Mouse (Mus musculus): ENCODE results near the gene Fam171a2. TPM values are rescaled to one million over a fixed set of nuclear protein-coding genes. Genes with fewer than 3 reads are reported as not detected.
"Not testable (repeated sequence)": the region's sequence is repeated elsewhere in the genome, so short reads cannot be mapped to it uniquely, and the experiment has no call there.

Fam171a2 gene
- total RNA-seq, 2 experiments from 2014 or later = 0.62 to 1.1 TPM

- DNase-seq (ENCODE audit: low spot score) = no peak
Observed at GRCm38 (mm10) chr11:102396263-102396662, 51.2 kb downstream of the Fam171a2 start.

- DNase-seq (ENCODE audit: low spot score) = no peak
Observed at GRCm38 (mm10) chr11:102395250-102395649, 52.2 kb downstream of the Fam171a2 start.

- DNase-seq (ENCODE audit: low spot score) = no peak
Observed at GRCm38 (mm10) chr11:102394421-102395124, 52.9 kb downstream of the Fam171a2 start.

GRCm38 (mm10) chr11:102393719-102394420 lies 53.6 kb downstream of the Fam171a2 start:
- no peak for DNase-seq (ENCODE audit: low spot score)

GRCm38 (mm10) chr11:102393238-102393634 lies 54.2 kb downstream of the Fam171a2 start, which contains the start of gene Rundc3a:
Gene Rundc3a, plus strand, starts transcription at chr11:102393403.
- peak; percentile 48 for DNase-seq (ENCODE audit: low spot score)

- DNase-seq (ENCODE audit: low spot score) = no peak
Observed at GRCm38 (mm10) chr11:102392441-102393237, 54.8 kb downstream of the Fam171a2 start.

GRCm38 (mm10) chr11:102389436-102389835 lies 58.0 kb downstream of the Fam171a2 start:
- DNase-seq (ENCODE audit: low spot score) = not testable (repeated sequence)

Small RNA genes within 50 kb of the gene (microRNA-seq; reads per million reads assigned to microRNA genes)
- gene Mir6930 = not detected

Other genes with a start within 250 kb of the Fam171a2 start
- gene Hdac5, start 217.5 kb downstream of the Fam171a2 start, total RNA-seq (2021) = 100 to 1,000 TPM in 1 of 2 experiments, 10 to 100 TPM in 1; 73.6 to 104 TPM
- not detected for gene BC030867, start 198.8 kb downstream of the Fam171a2 start, total RNA-seq (2021)
- gene Asb16, start 178.9 kb downstream of the Fam171a2 start, total RNA-seq (2021) = 10 to 100 TPM; 86.0 to 97.5 TPM
- gene Tmub2, start 162.8 kb downstream of the Fam171a2 start, total RNA-seq (2021) = 10 to 100 TPM; 14.6 to 15.8 TPM
- gene Atxn7l3, start 151.1 kb downstream of the Fam171a2 start, total RNA-seq (2021) = 10 to 100 TPM in 1 of 2 experiments, 1 to 10 TPM in 1; 9.3 to 13.0 TPM
- 10 to 100 TPM; 35.4 to 42.6 TPM for gene Ubtf, start 127.9 kb downstream of the Fam171a2 start, total RNA-seq (2021)
- gene Slc4a1, start 81.5 kb downstream of the Fam171a2 start, total RNA-seq (2021) = under 1 TPM in 1 of 2 experiments, not detected in 1; 0.07 TPM
- gene Rundc3a, start 54.3 kb downstream of the Fam171a2 start, total RNA-seq (2021) = not detected
- gene Slc25a39, start 39.7 kb downstream of the Fam171a2 start, total RNA-seq (2021) = 10 to 100 TPM; 61.2 to 62.0 TPM
- 10 to 100 TPM; 17.1 to 20.7 TPM for gene Grn, start 17.4 kb downstream of the Fam171a2 start, total RNA-seq (2021)
- gene Itga2b, start 22.4 kb upstream of the Fam171a2 start, total RNA-seq (2021) = 1 to 10 TPM in 1 of 2 experiments, under 1 TPM in 1; 0.64 to 1.4 TPM
- gene Gpatch8, start 108.7 kb upstream of the Fam171a2 start, total RNA-seq (2021) = 10 to 100 TPM; 26.1 to 27.1 TPM
- under 1 TPM in 1 of 2 experiments, not detected in 1; 0.43 TPM for gene Gm11627, start 131.8 kb upstream of the Fam171a2 start, total RNA-seq (2021)
- 1 to 10 TPM in 1 of 2 experiments, under 1 TPM in 1; 0.89 to 1.8 TPM for gene Fzd2, start 156.7 kb upstream of the Fam171a2 start, total RNA-seq (2021)
- gene Meioc, start 216.0 kb upstream of the Fam171a2 start, total RNA-seq (2021) = not detected

Measured in gastrocnemius, adult 18-20 months (tissue).